Mouse (Mus musculus): Measurements from ENCODE around the gene Ell.
A peak's percentile ranks its signal among the peaks of the same experiment; 100 is the strongest.

The Ell gene

DNA sequence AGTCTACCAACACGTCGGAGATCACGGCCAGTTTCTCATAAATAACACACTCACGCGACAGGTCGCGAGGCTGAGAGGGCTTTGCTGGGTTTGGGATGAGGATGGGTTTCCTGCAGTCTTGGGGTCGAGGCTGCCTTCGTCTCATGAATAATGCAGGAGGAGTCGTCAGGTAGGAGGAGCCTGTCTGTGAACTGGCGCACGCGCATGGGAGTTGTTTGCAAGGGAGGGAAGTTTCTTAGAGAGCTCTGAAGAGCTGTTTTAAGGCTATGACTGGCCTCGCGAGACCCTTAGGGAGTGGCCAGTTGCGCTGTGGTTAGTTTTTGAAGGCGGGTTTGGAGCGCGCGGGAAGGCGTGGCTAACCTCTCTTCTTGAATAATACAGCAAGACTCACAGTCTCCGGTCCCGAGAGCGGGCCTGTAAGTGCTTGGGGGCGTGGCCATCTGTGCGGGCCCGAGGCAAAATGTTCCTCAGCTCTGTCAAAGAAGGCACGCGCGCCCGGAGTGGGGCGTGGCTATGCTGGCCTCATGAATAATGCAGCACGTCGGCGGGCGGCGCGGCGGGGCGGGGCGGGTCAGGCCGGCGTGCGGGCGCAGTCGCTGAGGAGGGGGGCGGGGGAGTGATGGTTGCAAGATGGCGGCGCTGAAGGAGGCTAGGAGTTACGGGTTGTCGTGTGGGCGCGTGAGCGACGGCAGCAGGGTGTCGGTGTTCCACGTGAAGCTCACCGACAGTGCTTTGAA is at the start of gene Ell:
Gene Ell (plus strand): TSS at position 381 of the 737 bp plus-strand sequence.
- DNase-seq (ENCODE audit: low read depth in 1 of 2, low spot score in 2 of 2), result peak; percentile 98 to 99

DNA sequence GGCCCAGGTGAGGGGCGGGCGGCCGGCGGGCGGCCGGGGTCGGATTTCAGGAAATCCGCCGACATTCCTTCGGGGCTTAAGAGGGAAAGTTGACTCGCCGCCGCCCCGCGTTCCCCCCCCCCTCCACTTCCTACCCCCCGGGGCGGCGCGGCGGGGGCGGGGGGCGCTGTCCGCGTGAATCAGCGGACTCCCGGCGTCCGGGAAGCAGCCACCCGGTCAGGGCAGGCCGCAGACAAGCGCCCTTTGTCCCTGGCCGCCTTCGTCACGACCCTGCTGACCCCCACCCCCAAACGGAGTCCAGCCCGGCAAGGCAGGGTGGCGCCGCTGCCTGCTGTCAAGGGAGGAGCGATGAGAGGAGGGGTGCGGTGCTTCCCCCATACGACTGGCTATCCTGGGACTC is 49.7 kb upstream of the Ell start:
- DNase-seq (ENCODE audit: low read depth in 1 of 2, low spot score in 2 of 2), result no peak

DNA sequence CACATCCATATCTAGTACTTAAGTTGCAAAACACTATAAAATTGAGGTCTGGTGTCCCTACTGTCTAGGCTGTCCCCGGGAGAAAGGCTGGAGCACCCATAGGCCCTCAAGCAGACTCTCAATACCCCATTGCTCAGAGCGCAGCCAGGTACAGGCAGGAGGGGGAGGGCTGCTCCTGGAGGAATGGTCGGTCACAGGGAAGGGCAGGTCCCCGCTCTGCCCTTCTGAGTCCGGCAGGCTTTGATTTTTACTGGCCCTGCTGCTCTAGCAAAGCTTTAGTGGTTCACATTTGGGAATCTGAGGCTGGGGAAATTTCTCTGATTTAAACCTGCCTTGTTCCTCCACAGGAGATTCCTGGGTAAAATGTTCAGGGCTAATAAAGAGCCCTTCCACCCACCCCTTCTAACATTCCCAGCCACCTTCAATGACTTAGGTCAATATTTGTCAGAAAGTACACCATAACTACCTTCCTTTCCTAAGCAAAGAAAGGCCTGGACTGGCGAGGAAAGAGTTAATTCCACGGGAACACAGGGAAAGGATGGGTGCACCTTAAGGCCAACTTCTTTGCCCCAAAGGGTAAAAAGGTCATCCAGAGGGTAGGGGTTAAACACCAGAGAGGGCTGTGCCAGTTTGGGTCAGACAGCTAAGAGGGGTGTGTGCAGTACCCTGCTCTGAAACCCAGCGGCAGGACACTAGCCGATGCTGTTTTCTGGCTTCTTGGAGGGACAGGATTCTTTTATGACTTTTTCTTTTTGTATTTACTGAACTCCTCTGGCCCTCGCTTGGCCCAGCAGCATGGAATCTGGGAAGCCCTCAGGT is 49.0 kb upstream of the Ell start:
- DNase-seq (ENCODE audit: low read depth in 1 of 2, low spot score in 2 of 2), result no peak

GRCm38 (mm10) chr8:70490880-70491495 is 48.3 kb upstream of the Ell start:
- DNase-seq (ENCODE audit: low read depth in 1 of 2, low spot score in 2 of 2), result no peak

DNA sequence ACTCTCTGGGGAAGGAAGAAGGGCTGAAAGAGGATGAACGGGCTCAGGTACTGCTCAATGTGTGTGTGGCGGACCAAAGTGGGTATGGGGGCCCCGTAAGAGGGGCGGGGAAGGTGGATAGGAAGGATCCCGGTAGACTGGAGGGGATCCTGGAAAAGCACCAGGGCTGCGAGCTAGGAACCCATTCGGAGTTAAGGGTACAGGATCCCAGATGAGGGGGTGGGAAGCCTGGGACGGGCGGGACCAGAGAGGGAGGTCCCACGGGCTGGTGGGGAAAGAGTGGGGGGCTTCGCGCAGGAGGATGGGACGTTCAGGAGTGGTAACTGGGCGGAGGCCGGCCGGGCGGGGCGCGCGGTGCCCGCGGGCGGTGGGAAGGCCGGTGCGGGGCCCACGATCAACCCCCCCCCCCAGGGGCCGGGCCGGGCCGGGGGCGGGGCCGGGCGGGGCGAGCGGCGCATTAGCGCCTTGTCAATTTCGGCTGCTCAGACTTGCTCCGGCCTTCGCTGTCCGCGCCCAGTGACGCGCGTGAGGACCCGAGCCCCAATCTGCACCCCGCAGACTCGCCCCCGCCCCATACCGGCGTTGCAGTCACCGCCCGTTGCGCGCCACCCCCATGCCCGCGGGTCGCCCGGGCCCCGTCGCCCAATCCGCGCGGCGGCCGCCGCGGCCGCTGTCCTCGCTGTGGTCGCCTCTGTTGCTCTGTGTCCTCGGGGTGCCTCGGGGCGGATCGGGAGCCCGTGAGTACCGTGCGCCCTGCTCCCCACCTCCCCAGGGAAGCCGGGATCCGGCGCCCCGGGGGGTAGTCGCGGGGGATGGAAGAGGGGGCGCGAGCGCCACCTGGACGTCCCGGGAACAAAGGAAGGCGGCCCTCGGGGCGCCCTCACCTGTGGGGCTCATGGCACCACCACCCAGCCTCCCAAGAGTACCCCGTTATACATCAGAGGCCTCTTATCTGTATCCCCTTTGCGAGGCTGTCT is 46.3 kb upstream of the Ell start, which contains the start of gene Crlf1:
Gene Crlf1 (plus strand): TSS at position 495 of the 977 bp plus-strand sequence.
- DNase-seq (ENCODE audit: low read depth in 1 of 2, low spot score in 2 of 2), result no peak

DNA sequence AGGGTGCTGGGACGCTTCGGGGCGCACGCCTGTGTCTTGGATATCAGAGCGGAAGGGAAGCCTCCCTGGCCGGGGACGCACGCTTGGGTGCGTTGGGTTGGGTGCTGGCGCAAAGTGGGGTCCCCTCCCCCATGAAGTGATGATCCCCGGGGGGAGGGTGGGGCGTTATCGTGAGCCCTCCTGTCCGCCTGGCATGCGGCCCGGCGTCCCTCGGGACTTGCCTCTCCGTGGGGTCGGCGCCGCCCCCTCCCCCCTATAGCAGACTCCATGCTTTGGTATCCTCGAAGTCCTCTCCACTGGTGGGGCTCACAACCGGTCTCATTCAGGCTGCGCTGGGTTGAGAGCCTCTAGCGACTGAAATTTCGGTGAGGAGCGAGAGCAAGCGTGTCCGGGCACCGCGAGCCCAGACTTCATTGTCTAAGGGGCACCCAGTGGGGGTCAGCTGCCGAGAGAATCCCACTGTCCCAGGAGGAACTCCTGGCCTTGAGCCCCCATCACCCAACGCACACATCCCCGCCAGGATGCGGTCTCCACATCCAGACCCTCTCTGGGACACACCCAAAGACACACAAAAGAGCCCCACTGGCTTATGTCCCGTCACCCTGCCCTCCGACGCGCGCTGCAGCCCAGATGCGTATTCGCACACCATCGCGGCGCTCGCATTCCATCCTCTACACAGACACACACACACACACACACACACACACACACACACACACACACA is 45.4 kb upstream of the Ell start:
- DNase-seq (ENCODE audit: low read depth in 1 of 2, low spot score in 2 of 2), result no peak

DNA sequence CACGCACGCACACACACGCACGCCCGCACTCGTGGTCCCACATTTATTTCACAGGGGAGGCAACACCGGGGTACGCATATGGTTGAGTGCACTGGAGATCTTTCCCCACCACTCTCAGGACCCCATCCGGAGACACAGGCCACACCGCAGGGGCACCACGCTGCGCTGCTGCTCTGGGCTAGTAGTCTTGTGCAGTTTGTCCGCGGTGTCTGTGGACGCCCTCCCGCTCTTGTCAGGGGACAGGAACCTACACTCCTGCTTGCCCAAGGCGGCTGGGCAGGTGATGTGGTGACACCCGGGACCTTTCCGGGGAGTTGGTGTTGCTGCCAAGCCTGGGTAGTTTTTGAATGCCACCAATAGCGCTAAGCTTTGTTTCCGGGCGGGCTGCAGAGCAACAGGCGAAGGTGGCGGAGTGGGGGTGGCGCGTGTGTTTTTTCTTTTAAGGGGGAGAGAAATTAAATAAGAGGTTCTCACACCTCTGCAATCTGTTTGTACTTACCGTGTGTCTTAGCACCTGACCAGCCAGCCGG is 44.8 kb upstream of the Ell start:
- DNase-seq (ENCODE audit: low read depth in 1 of 2, low spot score in 2 of 2), result no peak

- no peak for DNase-seq (ENCODE audit: low read depth in 1 of 2, low spot score in 2 of 2)
Observed at GRCm38 (mm10) chr8:70495001-70495770, 44.1 kb upstream of the Ell start.

DNA sequence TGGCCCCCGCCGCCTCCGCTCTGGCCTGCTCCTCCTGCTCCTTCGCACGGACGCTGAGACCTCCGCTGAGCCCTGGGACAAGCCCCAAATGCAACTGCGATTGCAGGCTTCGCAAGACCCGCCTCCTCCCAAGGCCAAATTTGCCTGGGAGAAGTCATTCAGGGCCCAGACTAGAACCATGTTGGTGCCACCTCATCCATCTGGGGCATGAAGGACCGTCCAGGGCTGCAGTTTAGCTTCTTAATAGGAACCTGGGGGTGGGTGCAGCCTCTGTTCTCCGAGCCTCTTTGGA is 43.5 kb upstream of the Ell start:
- DNase-seq (ENCODE audit: low read depth in 1 of 2, low spot score in 2 of 2), result no peak

- no peak for DNase-seq (ENCODE audit: low read depth in 1 of 2, low spot score in 2 of 2)
Observed at GRCm38 (mm10) chr8:70500386-70501301, 38.6 kb upstream of the Ell start.

GRCm38 (mm10) chr8:70501820-70502529 is 37.3 kb upstream of the Ell start:
- no peak for DNase-seq (ENCODE audit: low read depth in 1 of 2, low spot score in 2 of 2)

GRCm38 (mm10) chr8:70502540-70502939 is 36.7 kb upstream of the Ell start:
- no peak for DNase-seq (ENCODE audit: low read depth in 1 of 2, low spot score in 2 of 2)

DNA sequence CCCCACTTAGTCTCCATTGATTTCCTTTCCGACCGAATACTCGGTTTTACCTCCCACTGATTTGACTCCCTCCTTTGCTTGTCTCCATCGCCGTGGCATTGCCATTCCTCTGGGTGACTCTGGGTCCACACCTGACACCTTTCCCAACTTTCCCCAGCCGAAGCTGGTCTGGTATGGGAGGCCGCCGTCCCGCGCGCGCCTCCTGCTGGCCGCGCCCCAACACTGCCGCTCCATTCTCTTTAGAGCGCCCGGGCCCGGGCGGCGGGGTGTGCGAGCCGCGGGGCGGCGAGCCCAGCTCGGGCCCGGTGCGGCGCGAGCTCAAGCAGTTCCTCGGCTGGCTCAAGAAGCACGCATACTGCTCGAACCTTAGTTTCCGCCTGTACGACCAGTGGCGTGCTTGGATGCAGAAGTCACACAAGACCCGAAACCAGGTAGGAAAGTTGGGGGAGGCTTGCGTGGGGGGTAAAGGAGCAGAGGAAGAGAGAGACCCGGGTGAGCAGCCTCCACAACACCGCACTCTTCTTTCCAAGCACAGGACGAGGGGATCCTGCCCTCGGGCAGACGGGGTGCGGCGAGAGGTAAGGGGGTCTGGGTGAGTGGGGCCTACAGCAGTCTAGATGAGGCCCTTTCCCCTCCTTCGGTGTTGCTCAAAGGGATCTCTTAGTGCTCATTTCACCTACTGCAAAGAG is 36.1 kb upstream of the Ell start:
- no peak for DNase-seq (ENCODE audit: low read depth in 1 of 2, low spot score in 2 of 2)

- DNase-seq (ENCODE audit: low read depth in 1 of 2, low spot score in 2 of 2), result no peak
Observed at GRCm38 (mm10) chr8:70504291-70504716, 35.0 kb upstream of the Ell start.

DNA sequence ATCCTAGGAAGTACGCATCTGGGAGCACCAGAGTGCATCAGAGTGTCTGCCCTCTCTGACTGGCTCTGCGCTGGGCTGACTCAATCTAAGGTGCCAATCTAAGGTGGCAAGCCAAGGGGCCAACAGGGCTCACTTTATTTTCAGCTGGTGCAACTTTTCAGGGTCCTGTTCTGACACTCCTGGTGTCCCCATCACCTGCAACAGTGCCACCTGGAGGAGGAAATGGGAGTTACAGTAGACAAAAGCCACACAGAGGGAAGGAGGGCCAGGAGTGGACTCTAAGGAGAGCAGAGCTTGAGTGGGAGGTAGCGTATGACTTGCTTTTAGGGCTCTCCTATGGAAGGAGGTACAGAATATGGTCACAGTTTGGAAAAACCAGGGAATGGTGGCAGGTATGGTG is 34.4 kb upstream of the Ell start:
- DNase-seq (ENCODE audit: low read depth in 1 of 2, low spot score in 2 of 2), result peak in 1 of 2 experiments; percentile 54

DNA sequence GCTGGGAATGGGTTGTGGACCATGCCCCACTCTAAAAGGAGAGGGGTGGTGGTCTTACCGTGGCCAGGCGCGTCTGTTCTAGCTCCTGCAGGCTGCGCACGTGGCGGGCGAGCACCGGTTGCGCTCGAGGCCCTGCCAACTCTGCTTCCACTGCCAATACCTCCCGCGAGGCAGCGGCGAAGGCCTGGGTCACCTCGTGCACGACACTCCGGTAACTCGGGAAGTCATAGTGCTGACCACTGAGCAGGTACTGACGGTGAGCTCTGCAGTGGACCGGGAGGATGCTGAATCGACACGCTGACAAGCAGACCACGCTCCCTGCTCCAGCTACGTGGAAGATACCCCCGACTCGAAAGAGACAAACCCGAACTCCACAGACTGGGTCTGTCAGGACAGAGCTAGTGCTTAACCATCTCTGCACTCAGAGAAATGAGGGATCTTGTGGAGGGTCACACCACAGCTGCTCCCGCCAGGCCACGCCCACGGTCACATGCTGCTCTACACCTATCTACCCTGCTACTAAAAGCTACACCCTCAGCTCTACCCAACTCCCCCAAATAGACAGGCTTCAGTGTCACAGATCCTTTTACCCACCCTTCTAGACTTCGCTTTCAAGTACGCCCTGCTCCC is 33.4 kb upstream of the Ell start:
- DNase-seq (ENCODE audit: low read depth in 1 of 2, low spot score in 2 of 2), result no peak
